Mouse (Mus musculus) lung, embryonic 14.5 days (tissue): Measurements from ENCODE around the gene Scaf1. TPM values are rescaled to one million over a fixed set of nuclear protein-coding genes. Genes with fewer than 3 reads are reported as not detected.

Experiments
- ATAC-seq: fragments of 200-750 bp; cut with Nextera tagmentation; 2 replicates; pipeline ENCODE4 v1.8.0; 2017; ENCODE audit warnings: mild to moderate bottlenecking, moderate TSS enrichment, moderate library complexity; ENCODE audit not compliant: insufficient read depth
- DNase-seq: peaks from one replicate; pipeline ENCODE4 v3.0.0-alpha.2; 2015
- H3K27ac ChIP-seq: fragments of 300-500 bp; sonication (generic); 2 replicates; pipeline ENCODE4 v1.5.1; 2014; ENCODE audit warnings: low read depth, mild to moderate bottlenecking, moderate library complexity
- H3K27me3 ChIP-seq: fragments of 300-500 bp; sonication (generic); 2 replicates; pipeline ENCODE4 v1.6.1; 2014; ENCODE audit warnings: low read length, control low read depth; ENCODE audit not compliant: insufficient read depth
- H3K36me3 ChIP-seq: fragments of 300-500 bp; sonication (generic); 2 replicates; pipeline ENCODE4 v1.6.1; 2014; ENCODE audit warnings: control low read depth; ENCODE audit not compliant: insufficient read depth
- H3K4me1 ChIP-seq: fragments of 300-500 bp; sonication (generic); 2 replicates; pipeline ENCODE4 v1.6.1; 2014; ENCODE audit warnings: antibody characterized with exemption, control low read depth; ENCODE audit not compliant: insufficient read depth
- H3K4me2 ChIP-seq: fragments of 300-500 bp; sonication (generic); 2 replicates; pipeline ENCODE4 v1.6.1; 2014; ENCODE audit warnings: mild to moderate bottlenecking
- H3K4me3 ChIP-seq: fragments of 300-500 bp; sonication (generic); 2 replicates; pipeline ENCODE4 v1.5.1; 2014; ENCODE audit warnings: low read depth, low read length
- H3K9ac ChIP-seq: fragments of 300-500 bp; sonication (generic); 2 replicates; pipeline ENCODE4 v1.6.1; 2014
- H3K9me3 ChIP-seq: fragments of 300-500 bp; sonication (generic); 2 replicates; pipeline ENCODE4 v1.6.1; 2016; ENCODE audit warnings: low read depth, low read length, control low read depth
- CTCF ChIP-seq: IDR thresholded peaks from 2 replicates; pipeline ENCODE4 v1.5.1; 2016; ENCODE audit warnings: antibody characterized with exemption, low read depth
- WGBS: fragments of 180-500 bp; shearing (Covaris S2); extraction: QIAGEN DNeasy Blood & Tissue Kit; methylation state at CpG from one replicate; pipeline ENCODE4 v1.1.7; 2014; 5-methylcytosine and 5-hydroxymethylcytosine counted together
- polyA plus RNA-seq: library from polyadenylated mRNA; unstranded; fragments of >200 nt; fragmentation: Nextera tagmentation; extraction: Ambion mirVana; gene quantifications from 2 replicates; pipeline ENCODE4 v1.2.1, GENCODE M21; 2014

The Scaf1 gene
- polyA plus RNA-seq, 1 experiment from 2014 or later, result 53.6 TPM

DNA sequence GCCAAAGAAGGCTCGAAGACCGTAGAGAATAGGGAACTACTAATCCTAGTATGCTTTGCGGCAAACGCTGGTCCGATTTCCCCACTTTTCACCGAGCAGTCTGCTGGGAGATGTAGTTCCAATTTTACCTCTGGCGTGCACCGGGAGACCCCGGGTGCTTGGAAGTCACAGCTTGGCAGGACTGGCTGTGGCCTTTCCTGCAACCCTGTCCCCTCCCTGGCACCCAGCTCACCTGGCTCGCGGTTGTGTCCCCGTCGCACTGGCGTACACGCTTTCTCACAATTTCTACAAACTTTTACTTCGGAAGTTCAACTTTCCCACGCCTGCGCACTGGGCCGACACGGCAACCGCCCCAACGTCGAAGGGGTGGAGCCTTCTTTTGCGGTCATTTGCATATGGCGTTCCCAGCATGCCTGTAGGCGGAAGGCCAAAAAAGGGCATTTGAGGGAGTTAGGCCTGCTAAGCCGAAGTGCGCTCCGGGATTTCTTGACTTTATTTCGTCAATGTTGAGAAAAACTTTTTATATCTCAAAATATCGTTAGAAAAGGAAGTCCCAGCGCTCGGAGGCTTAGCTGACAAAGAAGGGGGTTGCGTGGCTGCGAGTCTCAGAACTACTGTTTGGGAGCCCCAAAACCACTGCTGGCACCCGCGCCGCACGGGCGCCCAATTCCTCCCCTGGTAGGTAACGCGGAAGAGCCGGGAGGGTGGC, 18.8 kb downstream of the Scaf1 start, which contains the start of gene Irf3:
Irf3 (plus strand) TSS at position 418 of the 709 bp plus-strand sequence.
- Histone ChIP-seq H3K9me3 (no peaks in the 10 kb centered on the region), H3K9ac (peak within 1 kb of the TSS; percentile 75), H3K27ac (peak within 1 kb of the TSS; percentile 90), H3K36me3 (peaks cover 71% of the 10 kb centered on the region), H3K27me3 (no peaks in the 10 kb centered on the region), H3K4me1 (peaks cover 11% of the 10 kb centered on the region), H3K4me2 (peak within 1 kb of the TSS; percentile 97), H3K4me3 (peak within 1 kb of the TSS; percentile 78)
- ATAC-seq (peak; percentile 93), DNase-seq (peak; percentile 100)
- WGBS, result under 1% methylated on average over 43 of the region's 43 CpGs
- no peak for TF ChIP-seq CTCF

DNA sequence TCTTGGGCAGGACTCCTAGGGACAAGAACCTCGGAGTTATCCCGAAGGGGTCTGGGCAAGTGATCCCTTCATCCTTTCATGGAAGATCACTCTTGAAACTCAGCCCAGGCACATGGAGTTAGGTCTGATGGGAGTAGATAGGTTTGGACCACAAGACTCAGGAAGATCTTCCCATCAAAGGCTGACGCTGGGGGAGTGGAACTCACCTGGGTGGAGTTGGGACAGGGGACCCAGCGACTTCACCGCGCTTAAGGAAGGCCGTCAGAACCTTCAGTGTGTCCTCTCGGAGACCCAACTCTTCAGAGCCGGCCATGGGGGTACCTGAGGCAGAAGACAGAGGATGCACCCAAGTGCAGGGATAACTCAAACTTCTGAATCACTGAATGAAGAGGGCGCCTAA, 19.5 kb downstream of the Scaf1 start:
- DNase-seq (no peak), ATAC-seq (no peak)
- Histone ChIP-seq H3K27me3 (no peaks in the 10 kb centered on the region), H3K27ac (peak overlapping the region; percentile 90), H3K9me3 (no peaks in the 10 kb centered on the region), H3K36me3 (peaks cover 71% of the 10 kb centered on the region), H3K4me3 (peak overlapping the region; percentile 78), H3K9ac (peak overlapping the region; percentile 75), H3K4me1 (peaks cover 11% of the 10 kb centered on the region), H3K4me2 (peak overlapping the region; percentile 97)
- 8% methylated on average over 10 of the region's 10 CpGs for WGBS
- no peak for TF ChIP-seq CTCF

DNA sequence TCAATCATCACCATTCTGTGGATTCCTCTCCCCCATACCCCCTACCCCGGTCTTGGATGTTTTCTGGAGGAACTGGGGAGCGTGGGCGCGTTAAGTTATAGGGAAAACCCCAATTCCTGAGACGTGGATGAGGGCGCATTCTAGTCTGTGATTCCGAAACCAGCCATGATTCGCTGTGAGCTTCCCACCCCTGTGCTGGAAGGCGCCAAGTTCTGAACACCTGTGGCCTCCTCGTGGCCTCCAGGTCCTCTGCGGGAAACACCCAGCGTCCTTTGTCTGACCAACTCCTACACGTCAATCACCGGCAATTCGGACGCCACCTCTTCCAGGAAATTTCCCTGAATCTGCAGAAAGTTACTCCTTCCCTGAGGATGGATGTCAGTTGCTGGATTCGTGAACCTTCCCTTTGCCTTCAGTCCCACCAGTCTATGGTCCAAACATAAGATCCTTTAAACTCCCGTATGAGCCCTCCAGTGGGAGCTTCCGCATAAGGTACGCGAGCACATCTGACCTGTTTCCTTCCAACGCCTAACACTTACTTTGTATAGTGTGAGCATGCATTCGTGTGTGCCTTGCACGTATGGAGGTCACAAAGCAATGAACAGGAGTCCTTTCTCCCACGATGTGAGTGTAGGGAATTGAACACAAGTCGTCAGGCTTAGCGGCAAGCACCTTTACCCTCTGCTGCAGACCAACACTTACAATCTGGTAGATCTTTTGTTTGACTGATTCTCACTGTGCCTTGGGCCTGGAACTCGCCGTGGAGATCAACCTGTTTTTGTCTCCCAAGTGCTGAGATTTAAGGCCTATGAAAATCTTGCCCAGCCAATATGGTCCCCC, 29.1 kb downstream of the Scaf1 start:
- Histone ChIP-seq H3K9ac (peak overlapping the region; percentile 59), H3K36me3 (peaks cover 47% of the 10 kb centered on the region), H3K4me3 (peak overlapping the region; percentile 97), H3K4me2 (peak overlapping the region; percentile 61), H3K27me3 (no peaks in the 10 kb centered on the region), H3K4me1 (peaks cover 8% of the 10 kb centered on the region; the same call in 1 of the 2 replicates), H3K27ac (peak overlapping the region; percentile 85), H3K9me3 (no peaks in the 10 kb centered on the region)
- DNase-seq (no peak), ATAC-seq (peak; percentile 10)
- no peak for TF ChIP-seq CTCF
- WGBS, result under 1% methylated on average over 29 of the region's 29 CpGs

DNA sequence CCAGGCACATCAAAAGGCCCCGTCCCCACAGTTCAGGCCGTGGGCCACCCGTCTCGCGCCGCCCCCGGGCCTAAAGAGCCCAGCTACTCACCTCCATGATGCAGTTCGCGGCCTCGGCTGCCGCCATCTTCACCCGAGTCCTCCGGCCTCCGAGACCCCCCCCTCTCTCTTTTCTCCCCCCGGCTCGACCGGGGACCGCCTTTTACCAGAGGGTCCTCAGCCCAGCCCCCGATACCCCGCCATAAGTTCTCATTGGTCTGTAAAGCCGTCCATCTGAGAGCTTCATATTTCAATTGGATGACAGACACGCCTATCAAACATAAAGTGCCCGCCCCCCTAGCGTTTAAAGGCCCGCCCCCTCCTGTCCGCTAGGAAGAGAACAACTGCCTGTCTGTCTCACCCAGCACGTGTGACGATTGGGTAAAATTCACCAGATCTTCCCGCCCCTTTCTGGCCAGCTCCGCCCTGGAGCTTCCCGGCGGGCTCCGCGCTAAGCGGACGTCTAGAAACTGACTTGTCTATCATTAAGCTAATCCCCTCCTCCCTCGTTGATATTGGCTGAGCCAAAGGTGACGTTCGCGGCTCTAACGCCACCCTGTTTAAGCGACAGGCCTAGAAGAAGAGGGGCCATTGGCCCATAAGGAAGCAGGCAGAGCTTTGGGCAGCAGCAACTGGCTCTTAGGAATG, 29.8 kb downstream of the Scaf1 start, which contains the start of gene Prmt1:
Prmt1 (minus strand) TSS at position 377 of the 687 bp plus-strand sequence.
- TF ChIP-seq CTCF, result no peak
- WGBS, result under 1% methylated on average over 39 of the region's 42 CpGs
- Histone ChIP-seq H3K4me1 (peaks cover 8% of the 10 kb centered on the region; the same call in 1 of the 2 replicates), H3K27me3 (no peaks in the 10 kb centered on the region), H3K9me3 (no peaks in the 10 kb centered on the region), H3K9ac (peak within 1 kb of the TSS; percentile 99), H3K36me3 (peaks cover 47% of the 10 kb centered on the region), H3K27ac (peak within 1 kb of the TSS; percentile 96), H3K4me3 (peak within 1 kb of the TSS; percentile 97), H3K4me2 (peak within 1 kb of the TSS; percentile 66)
- peak; percentile 95 for ATAC-seq
- peak; percentile 100 for DNase-seq

DNA sequence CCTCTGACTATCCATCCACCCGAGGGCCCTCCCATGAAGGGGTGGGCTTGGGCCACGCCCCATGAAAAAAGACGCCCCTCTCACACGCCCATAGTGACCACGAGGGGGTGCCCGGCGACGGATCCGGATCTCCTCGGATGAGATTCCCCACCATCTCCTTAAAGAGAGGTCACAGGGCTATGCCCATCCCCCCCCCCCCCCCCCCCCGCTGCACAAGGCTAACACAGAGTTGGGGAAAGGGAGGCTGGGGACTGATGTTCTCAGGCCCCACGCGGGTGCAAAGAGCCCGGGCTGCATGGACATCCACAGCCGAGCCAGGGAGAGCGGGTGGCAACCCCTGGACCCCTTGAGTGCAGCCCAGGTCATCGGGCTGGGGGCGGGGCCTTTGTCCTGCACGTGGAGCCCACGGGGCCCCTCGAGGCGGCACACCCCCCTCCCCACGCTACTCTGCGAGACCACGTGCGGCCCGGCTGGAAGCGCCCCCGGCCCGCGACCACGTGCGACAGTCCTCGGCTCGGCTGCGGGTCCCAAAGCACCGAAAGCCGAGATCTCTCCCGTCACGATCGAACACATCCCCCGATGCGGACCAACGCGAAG, 30.5 kb downstream of the Scaf1 start:
- peaks cover 8% of the 10 kb centered on the region; the same call in 1 of the 2 replicates for H3K4me1 ChIP-seq
- H3K27me3 ChIP-seq, result no peaks in the 10 kb centered on the region
- peaks cover 47% of the 10 kb centered on the region for H3K36me3 ChIP-seq
- DNase-seq, result peak; percentile 91
- H3K9me3 ChIP-seq, result no peaks in the 10 kb centered on the region
- peak; percentile 13 for ATAC-seq
- peak overlapping the region; percentile 99 for H3K9ac ChIP-seq
- H3K4me2 ChIP-seq, result peak overlapping the region; percentile 66
- peak; percentile 55 for TF ChIP-seq CTCF
- 0% methylated on average over 44 of the region's 45 CpGs for WGBS
- peak overlapping the region; percentile 96 for H3K27ac ChIP-seq
- peak overlapping the region; percentile 97 for H3K4me3 ChIP-seq

DNA sequence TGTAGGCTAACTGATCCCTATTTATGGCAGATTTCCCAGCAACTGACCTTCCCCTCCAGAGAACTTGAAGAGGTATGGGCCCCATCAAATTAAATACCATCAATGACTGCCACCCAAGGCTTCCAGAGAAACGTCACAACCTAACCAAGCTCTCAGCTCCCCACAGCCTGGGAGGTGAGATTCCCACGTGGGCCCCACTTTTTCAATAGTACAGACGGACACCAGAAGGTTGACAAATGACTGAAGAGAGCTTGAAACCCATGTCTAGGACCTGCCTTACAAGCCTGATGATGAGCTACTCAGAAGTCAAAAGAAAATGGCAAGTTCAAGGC, 31.4 kb downstream of the Scaf1 start:
- 34% methylated on average over 3 of the region's 3 CpGs for WGBS
- DNase-seq (no peak), ATAC-seq (no peak)
- H3K4me3 ChIP-seq, result peak overlapping the region; percentile 97
- H3K9me3 ChIP-seq, result no peaks in the 10 kb centered on the region
- H3K27me3 ChIP-seq, result no peaks in the 10 kb centered on the region
- H3K36me3 ChIP-seq, result peaks cover 48% of the 10 kb centered on the region
- TF ChIP-seq CTCF, result no peak
- peaks cover 8% of the 10 kb centered on the region; the same call in 1 of the 2 replicates for H3K4me1 ChIP-seq
- H3K9ac ChIP-seq, result peak overlapping the region; percentile 2; the same call in 1 of the 2 replicates
- no peak overlapping the region for H3K27ac ChIP-seq
- peak overlapping the region; percentile 66 for H3K4me2 ChIP-seq
